ENCODE assay signal across 9 mouse cellular contexts in the genomic region with DNA sequence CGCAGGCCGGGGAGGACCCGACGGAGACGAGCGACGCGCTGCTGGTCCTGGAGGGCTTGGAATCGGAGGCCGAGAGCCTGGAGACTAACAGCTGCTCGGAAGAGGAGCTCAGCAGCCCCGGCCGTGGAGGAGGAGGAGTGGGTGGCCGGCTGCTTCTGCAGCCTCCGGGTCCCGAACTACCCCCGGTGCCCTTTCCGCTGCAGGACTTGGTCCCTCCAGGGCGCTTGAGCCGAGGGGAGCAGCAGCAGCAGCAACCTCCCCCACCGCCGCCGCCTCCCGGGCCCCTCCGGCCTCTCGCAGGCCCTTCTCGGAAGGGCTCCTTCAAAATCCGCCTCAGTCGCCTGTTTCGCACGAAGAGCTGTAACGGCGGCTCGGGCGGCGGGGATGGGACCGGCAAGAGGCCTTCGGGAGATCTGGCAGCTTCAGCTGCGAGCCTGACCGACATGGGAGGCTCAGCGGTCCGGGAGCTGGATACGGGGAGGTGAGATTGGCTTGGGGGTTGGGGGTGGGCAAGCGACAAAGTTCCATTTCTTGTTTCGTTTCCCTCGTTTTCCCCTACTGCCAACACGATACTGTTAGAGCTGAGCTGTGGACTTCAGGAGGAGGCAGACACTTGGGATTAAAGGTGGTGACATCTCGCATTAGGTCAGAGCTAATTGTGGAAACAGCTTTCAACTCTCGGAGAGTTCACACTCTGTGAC. TPM values are rescaled to one million over a fixed set of nuclear protein-coding genes. Genes with fewer than 3 reads are reported as not detected.
DNase-seq lines count a peak whose midpoint lies in the region; ATAC-seq lines count a peak whose summit lies in the region.
"Had no signal": no experiment of that assay in that cellular context is flagged by ENCODE, and none has a peak within 500 bp of the region (broad histone marks: within the 10 kb centered on the region; RNA-seq: fewer than 3 reads in every experiment).

No protein-coding gene starts in this region.

- peaks cover 21% of the 10 kb centered on the region for H3K4me1 ChIP-seq in embryonic facial prominence, embryonic 14.5 days (ENCODE audit: control insufficient read depth, insufficient read depth, low read length)
- peaks cover 23% of the 10 kb centered on the region for H3K4me1 ChIP-seq in heart, embryonic 16.5 days (ENCODE audit: control insufficient read depth, insufficient read depth, low read length)
- H3K4me1 ChIP-seq in limb, embryonic 10.5 days = peaks cover 35% of the 10 kb centered on the region

- H3K4me2 ChIP-seq in embryonic facial prominence, embryonic 14.5 days (ENCODE audit: low read depth, low read length) = peak overlapping the region; percentile 80
- H3K4me2 ChIP-seq in heart, embryonic 16.5 days (ENCODE audit: low read depth, low read length) = peak overlapping the region; percentile 91

- no peaks in the 10 kb centered on the region for H3K36me3 ChIP-seq in embryonic facial prominence, embryonic 14.5 days (ENCODE audit: control insufficient read depth, insufficient read depth, low read length)
- H3K36me3 ChIP-seq in heart, embryonic 16.5 days (ENCODE audit: control insufficient read depth, insufficient read depth) = no peaks in the 10 kb centered on the region
- peaks cover 11% of the 10 kb centered on the region; the same call in 1 of the 2 replicates for H3K36me3 ChIP-seq in limb, embryonic 10.5 days

- peak; percentile 43 to 65 for DNase-seq in cerebellum, adult 18-20 months
- no peak for DNase-seq in cerebellum, adult 9-10 months
- DNase-seq in ZHBTc4 (ENCODE audit: low read depth, low spot score) = peak; percentile 42
- DNase-seq in embryonic facial prominence, embryonic 14.5 days (ENCODE audit: low spot score) = no peak
- peak; percentile 74 for DNase-seq in limb, embryonic 10.5 days (ENCODE audit: low spot score)
- peak; percentile 24 for DNase-seq in mesoderm, embryonic 11.5 days (ENCODE audit: low read depth, low spot score)
- peak; percentile 19 to 24 for DNase-seq in spleen, postnatal 36 days (ENCODE audit: low spot score in 2 of 2)

- peak overlapping the region; percentile 75 for H3K4me3 ChIP-seq in embryonic facial prominence, embryonic 14.5 days (ENCODE audit: low read depth, low read length)
- H3K4me3 ChIP-seq in heart, embryonic 16.5 days (ENCODE audit: low read length) = peak overlapping the region; percentile 78
- H3K4me3 ChIP-seq in limb, embryonic 10.5 days = peak overlapping the region; percentile 99

- no peaks in the 10 kb centered on the region for H3K27me3 ChIP-seq in embryonic facial prominence, embryonic 14.5 days (replicated peaks; ENCODE audit: control insufficient read depth, insufficient read depth, low read length)
- H3K27me3 ChIP-seq in heart, embryonic 16.5 days (ENCODE audit: control insufficient read depth, insufficient read depth, low read length) = no peaks in the 10 kb centered on the region
- H3K27me3 ChIP-seq in limb, embryonic 10.5 days (ENCODE audit: low read depth, poor library complexity, severe bottlenecking) = no peaks in the 10 kb centered on the region
- H3K27me3 ChIP-seq: Patski had no signal

- no peaks in the 10 kb centered on the region for H3K9me3 ChIP-seq in embryonic facial prominence, embryonic 14.5 days (ENCODE audit: control insufficient read depth, low read length)
- H3K9me3 ChIP-seq in heart, embryonic 16.5 days (replicated peaks; ENCODE audit: control insufficient read depth, low read length) = no peaks in the 10 kb centered on the region
- H3K9me3 ChIP-seq in limb, embryonic 10.5 days (replicated peaks) = no peaks in the 10 kb centered on the region

- H3K9ac ChIP-seq in embryonic facial prominence, embryonic 14.5 days (ENCODE audit: low read depth, low read length) = peak overlapping the region; percentile 97
- H3K9ac ChIP-seq in heart, embryonic 16.5 days (ENCODE audit: low read length) = peak overlapping the region; percentile 99

- H3K27ac ChIP-seq in embryonic facial prominence, embryonic 14.5 days (replicated peaks; ENCODE audit: low read depth, low read length) = peak overlapping the region; percentile 77
- H3K27ac ChIP-seq in heart, embryonic 16.5 days (ENCODE audit: low read length) = peak overlapping the region; percentile 92
- peak overlapping the region; percentile 95 for H3K27ac ChIP-seq in limb, embryonic 10.5 days

- peak; percentile 13; the same call in 1 of the 2 replicates for ATAC-seq in embryonic facial prominence, embryonic 14.5 days (ENCODE audit: low read depth)
- peak; percentile 35 for ATAC-seq in heart, embryonic 16.5 days (replicated peaks; ENCODE audit: extremely low read depth, insufficient read depth, low FRiP score)

- under 1% methylated on average over 27 of the region's 49 CpGs for WGBS in embryonic facial prominence, embryonic 14.5 days
- WGBS in heart, embryonic 16.5 days = under 1% methylated on average over 48 of the region's 49 CpGs
- under 1% methylated on average over 49 of the region's 49 CpGs for WGBS in limb, embryonic 10.5 days

RNA-seq across cellular contexts. Expression of a gene that starts 0.7 kb away (rescaled TPM):
- 3.0 and 3.1 TPM in 2 replicates for polyA plus RNA-seq in embryonic facial prominence, embryonic 14.5 days (2014; fragmentation: Nextera tagmentation; extraction: Ambion mirVana)
- 3.1 and 3.2 TPM in 2 replicates for polyA plus RNA-seq in heart, embryonic 16.5 days (2015; fragmentation: Nextera tagmentation; extraction: Ambion mirVana)
- polyA plus RNA-seq in limb, embryonic 10.5 days (2016; fragmentation: Nextera tagmentation; extraction: Ambion mirVana) = 3.5 and 4.4 TPM in 2 replicates

RNA-seq across cellular contexts. Expression of a gene that starts 11.2 kb away (rescaled TPM):
- polyA plus RNA-seq in embryonic facial prominence, embryonic 14.5 days (2014; fragmentation: Nextera tagmentation; extraction: Ambion mirVana) = 0.08 and 0.15 TPM in 2 replicates
- polyA plus RNA-seq in heart, embryonic 16.5 days (2015; fragmentation: Nextera tagmentation; extraction: Ambion mirVana) = 0.09 and 0.12 TPM in 2 replicates
- 0.10 and 0.11 TPM in 2 replicates for polyA plus RNA-seq in limb, embryonic 10.5 days (2016; fragmentation: Nextera tagmentation; extraction: Ambion mirVana)

RNA-seq across cellular contexts. Expression of a gene that starts 47.6 kb away (rescaled TPM):
- polyA plus RNA-seq in embryonic facial prominence, embryonic 14.5 days (2014; fragmentation: Nextera tagmentation; extraction: Ambion mirVana) = 35.2 and 37.8 TPM in 2 replicates
- 58.1 and 59.8 TPM in 2 replicates for polyA plus RNA-seq in heart, embryonic 16.5 days (2015; fragmentation: Nextera tagmentation; extraction: Ambion mirVana)
- 64.9 and 66.1 TPM in 2 replicates for polyA plus RNA-seq in limb, embryonic 10.5 days (2016; fragmentation: Nextera tagmentation; extraction: Ambion mirVana)

RNA-seq across cellular contexts. Expression of a gene that starts 52.2 kb away (rescaled TPM):
- 8.9 and 9.5 TPM in 2 replicates for polyA plus RNA-seq in embryonic facial prominence, embryonic 14.5 days (2014; fragmentation: Nextera tagmentation; extraction: Ambion mirVana)
- polyA plus RNA-seq in heart, embryonic 16.5 days (2015; fragmentation: Nextera tagmentation; extraction: Ambion mirVana) = 5.5 and 6.1 TPM in 2 replicates
- polyA plus RNA-seq in limb, embryonic 10.5 days (2016; fragmentation: Nextera tagmentation; extraction: Ambion mirVana) = 3.5 and 3.9 TPM in 2 replicates

Comparison
In these comparisons a context has a peak if more than half of its experiments do, and no peak if none do; other contexts are left out.
1. DNase-seq: peak in cerebellum, adult 18-20 months (2 of 2), ZHBTc4 (single experiment), limb, embryonic 10.5 days (single experiment), mesoderm, embryonic 11.5 days (single experiment) and spleen, postnatal 36 days (2 of 2); none in cerebellum, adult 9-10 months (single experiment) and embryonic facial prominence, embryonic 14.5 days (single experiment).
2. Peak in every context shown above with its lines, with median percentiles within 50 percentile points of each other: H3K27ac ChIP-seq and H3K4me3 ChIP-seq.